Mouse (Mus musculus) embryonic fibroblast, embryonic 13.5 days (primary cell): ENCODE results near the gene Coro2a. TPM values are rescaled to one million over a fixed set of nuclear protein-coding genes. Genes with fewer than 3 reads are reported as not detected.

Experiments used
- H3K27ac ChIP-seq: 2 replicates; pipeline ENCODE4 v1.5.1; 2012; ENCODE audit warnings: low read length, control low read depth, inconsistent platforms; ENCODE audit not compliant: insufficient read depth
- H3K4me1 ChIP-seq: 2 replicates; pipeline ENCODE4 v1.6.1; 2011; ENCODE audit warnings: low read length; ENCODE audit not compliant: control insufficient read depth, insufficient read depth
- H3K4me3 ChIP-seq: 2 replicates; pipeline ENCODE4 v1.5.1; 2011; ENCODE audit warnings: mild to moderate bottlenecking, control low read depth, low read length; ENCODE audit not compliant: insufficient read depth
- CTCF ChIP-seq: IDR thresholded peaks from 2 replicates; pipeline ENCODE4 v1.5.1; 2011; ENCODE audit warnings: mild to moderate bottlenecking, control low read depth, low read length, moderate library complexity, borderline replicate concordance; ENCODE audit not compliant: insufficient read depth
- POLR2A ChIP-seq: IDR thresholded peaks from 2 replicates; pipeline ENCODE4 v1.6.1; 2011; ENCODE audit warnings: low read depth, mild to moderate bottlenecking, control low read depth, low read length, moderate library complexity
- polyA plus RNA-seq: library from polyadenylated mRNA; stranded (reverse); fragments of >200 nt; gene quantifications from 2 replicates; pipeline ENCODE4 v1.2.4, GENCODE M21; 2011; ENCODE audit warnings: low read depth; ENCODE audit not compliant: missing spikeins, insufficient read length

Coro2a gene
- polyA plus RNA-seq, 1 experiment = 0.81 TPM

GRCm38 (mm10) chr4:46562037-46562436, 40.0 kb downstream of the Coro2a start:
- H3K4me3 ChIP-seq = no peak overlapping the region
- TF ChIP-seq CTCF (no peak), POLR2A (no peak)
- H3K27ac ChIP-seq = no peak overlapping the region
- no peaks in the 10 kb centered on the region for H3K4me1 ChIP-seq

DNA sequence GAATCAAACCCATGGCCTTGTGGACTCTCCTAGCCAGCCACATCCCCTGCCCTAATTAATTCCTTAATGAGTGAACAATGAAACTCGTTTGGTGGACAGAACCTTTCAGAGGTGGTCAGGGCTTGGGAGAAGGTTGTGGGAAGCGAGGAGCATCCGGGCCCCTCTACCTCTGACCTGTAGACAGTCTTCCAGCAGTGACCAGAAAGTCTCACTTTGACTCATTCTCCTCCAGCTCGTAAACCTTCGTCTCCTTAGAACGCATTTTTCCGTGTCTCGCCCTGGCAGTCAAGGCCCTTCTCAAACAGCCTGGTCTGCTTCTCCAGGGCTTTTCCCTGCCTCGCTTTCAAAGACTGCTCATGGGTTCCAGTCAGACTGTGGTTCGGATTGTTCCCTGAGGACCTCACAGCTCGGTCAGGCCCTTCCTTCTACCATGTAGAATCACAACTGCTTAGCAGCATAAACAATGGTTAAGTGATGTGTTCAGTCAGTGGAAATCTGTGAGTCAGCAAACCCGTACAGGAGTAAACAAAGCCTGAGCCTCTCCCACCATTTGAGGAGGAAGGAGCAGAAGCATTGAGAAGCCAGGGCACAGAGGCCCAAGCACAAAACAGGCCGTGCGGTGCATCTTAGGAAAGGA, 41.8 kb downstream of the Coro2a start:
- Histone ChIP-seq H3K27ac (no peak overlapping the region), H3K4me1 (no peaks in the 10 kb centered on the region), H3K4me3 (no peak overlapping the region)
- TF ChIP-seq POLR2A (no peak), CTCF (no peak)

- TF ChIP-seq POLR2A = no peak
- TF ChIP-seq CTCF = no peak
- no peak overlapping the region for H3K27ac ChIP-seq
- no peaks in the 10 kb centered on the region for H3K4me1 ChIP-seq
Observed at GRCm38 (mm10) chr4:46558672-46559667, 43.0 kb downstream of the Coro2a start.

DNA sequence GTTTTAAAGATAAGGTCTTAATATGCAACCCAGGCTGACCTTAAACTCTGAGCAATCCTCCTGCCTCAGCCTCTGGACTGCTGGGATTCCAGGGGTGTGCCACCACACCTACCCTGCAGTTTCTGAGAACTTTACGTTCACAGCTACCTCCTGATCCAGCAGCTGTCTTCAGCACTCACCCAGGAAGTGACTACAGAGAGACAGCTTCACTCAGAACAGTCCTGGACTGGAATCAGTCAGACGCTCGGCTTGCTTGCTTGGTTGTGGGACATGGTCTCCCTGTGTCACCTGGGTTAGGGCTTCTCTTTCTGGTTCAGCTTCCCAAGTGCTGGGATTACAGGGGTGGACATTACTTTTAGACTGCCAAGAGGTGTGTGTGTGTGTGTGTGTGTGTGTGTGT, 45.1 kb downstream of the Coro2a start:
- Histone ChIP-seq H3K27ac (no peak overlapping the region), H3K4me3 (no peak overlapping the region), H3K4me1 (no peaks in the 10 kb centered on the region)
- TF ChIP-seq POLR2A (no peak), CTCF (no peak)

More at GRCm38 (mm10) chr4:46558672-46559667, 43.0 kb downstream of the Coro2a start:
- H3K4me3 ChIP-seq = no peak overlapping the region

DNA sequence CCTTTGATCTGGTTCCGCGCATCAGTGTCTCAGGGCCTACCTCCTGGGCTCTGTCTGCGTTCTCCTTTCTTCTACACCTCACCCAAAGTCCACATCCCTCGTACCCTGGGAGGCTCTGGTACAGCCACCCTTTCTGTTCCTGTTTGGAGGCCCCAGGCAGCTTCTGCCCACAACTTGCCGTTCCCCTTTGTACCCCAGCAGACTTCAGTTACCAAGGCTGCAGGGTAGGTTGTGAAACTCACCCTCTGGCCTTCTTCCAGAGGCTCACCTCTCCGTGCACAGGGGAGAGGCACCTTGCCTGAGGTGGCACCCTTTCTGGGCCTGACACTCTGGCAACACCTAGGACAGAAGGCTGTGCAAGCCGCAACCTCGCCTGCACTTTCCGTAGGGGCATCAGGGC, 46.2 kb downstream of the Coro2a start:
- TF ChIP-seq CTCF = no peak
- TF ChIP-seq POLR2A = no peak
- Histone ChIP-seq H3K27ac (no peak overlapping the region), H3K4me1 (no peaks in the 10 kb centered on the region), H3K4me3 (no peak overlapping the region)

DNA sequence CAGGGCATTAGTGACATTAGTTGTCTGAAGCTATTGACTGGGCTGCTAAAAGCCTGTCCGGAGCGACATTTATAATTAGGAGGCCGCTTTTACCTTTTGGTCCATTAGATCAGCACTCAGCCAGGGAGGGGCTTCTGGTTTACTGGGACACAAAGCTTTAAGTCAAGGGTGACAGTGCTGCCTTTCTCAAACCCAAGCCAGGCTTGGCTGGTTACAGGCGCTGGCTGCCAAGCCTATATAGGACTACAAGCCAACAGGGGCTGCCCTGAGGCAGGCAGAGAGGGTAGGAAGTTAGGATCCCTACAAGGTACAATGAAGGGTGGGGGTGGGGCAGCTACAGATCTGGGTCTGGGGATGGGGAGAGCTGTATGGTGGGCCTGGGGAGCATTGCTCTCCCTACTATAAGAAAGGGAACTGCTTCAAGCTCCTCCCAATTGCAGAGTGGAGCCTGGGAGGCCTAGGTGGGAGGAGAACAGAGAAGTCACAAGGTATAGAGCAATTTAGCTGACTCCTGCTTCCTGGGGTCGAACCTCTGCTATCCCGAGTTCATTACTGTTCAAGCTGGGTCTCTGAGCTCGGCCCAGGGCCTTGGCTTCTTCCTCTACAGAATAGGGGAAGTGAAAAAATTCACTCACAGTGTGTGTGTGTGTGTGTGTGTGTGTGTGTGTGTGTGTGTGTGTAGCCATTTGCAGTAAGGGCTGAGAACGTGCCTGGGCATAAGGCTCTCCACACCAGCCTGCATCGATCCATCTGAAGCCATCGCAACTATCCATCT, 47.5 kb downstream of the Coro2a start:
- H3K4me1 ChIP-seq = no peaks in the 10 kb centered on the region
- H3K27ac ChIP-seq = no peak overlapping the region
- H3K4me3 ChIP-seq = no peak overlapping the region
- no peak for TF ChIP-seq CTCF
- no peak for TF ChIP-seq POLR2A

DNA sequence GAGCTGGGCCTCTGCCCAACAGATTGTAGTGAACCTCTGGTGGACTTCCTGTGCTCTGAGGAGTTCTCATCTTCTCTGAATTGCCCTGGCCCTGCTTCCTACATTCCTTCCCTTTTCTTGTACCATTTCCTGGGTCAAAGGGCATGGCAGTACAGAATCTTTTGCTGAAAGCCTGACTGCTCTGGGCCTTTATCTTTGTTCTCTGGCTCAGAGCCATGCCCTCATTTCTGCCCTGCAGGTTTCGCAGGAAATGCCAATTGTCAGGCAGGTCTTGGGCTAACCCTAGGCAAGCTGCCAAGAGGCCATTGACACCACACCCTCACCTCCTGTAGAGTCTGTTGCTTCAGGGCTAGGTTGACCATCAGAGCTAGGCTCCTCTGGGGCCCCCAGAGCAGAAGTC, 48.1 kb downstream of the Coro2a start:
- TF ChIP-seq POLR2A (no peak), CTCF (no peak)
- Histone ChIP-seq H3K4me3 (no peak overlapping the region), H3K27ac (no peak overlapping the region), H3K4me1 (no peaks in the 10 kb centered on the region)

- Histone ChIP-seq H3K27ac (no peak overlapping the region), H3K4me3 (no peak overlapping the region), H3K4me1 (no peaks in the 10 kb centered on the region)
- TF ChIP-seq POLR2A (no peak), CTCF (no peak)
Observed at GRCm38 (mm10) chr4:46550406-46550805, 51.6 kb downstream of the Coro2a start.

- no peak overlapping the region for H3K4me3 ChIP-seq
- no peak for TF ChIP-seq POLR2A
- no peak for TF ChIP-seq CTCF
- H3K27ac ChIP-seq = no peak overlapping the region
- no peaks in the 10 kb centered on the region for H3K4me1 ChIP-seq
Observed at GRCm38 (mm10) chr4:46549979-46550378, 52.0 kb downstream of the Coro2a start.
